Mouse (Mus musculus) induced T-regulatory cell, adult 2 months (primary cell): ENCODE measurements around the gene Glrb.

Experiments
- DNase-seq: peaks from one replicate; pipeline ENCODE4 v3.0.0-alpha.2; 2012; ENCODE audit warnings: low read depth

Gene Glrb

GRCm38 (mm10) chr3:80913111-80913778 lies at the start of gene Glrb:
Glrb (minus strand) TSS chr3:80913660.
- DNase-seq: no peak

- no peak for DNase-seq
Observed at GRCm38 (mm10) chr3:80959965-80960364, 46.5 kb upstream of the Glrb start.

GRCm38 (mm10) chr3:80958591-80958990 lies 45.1 kb upstream of the Glrb start:
- peak; percentile 24 for DNase-seq

DNA sequence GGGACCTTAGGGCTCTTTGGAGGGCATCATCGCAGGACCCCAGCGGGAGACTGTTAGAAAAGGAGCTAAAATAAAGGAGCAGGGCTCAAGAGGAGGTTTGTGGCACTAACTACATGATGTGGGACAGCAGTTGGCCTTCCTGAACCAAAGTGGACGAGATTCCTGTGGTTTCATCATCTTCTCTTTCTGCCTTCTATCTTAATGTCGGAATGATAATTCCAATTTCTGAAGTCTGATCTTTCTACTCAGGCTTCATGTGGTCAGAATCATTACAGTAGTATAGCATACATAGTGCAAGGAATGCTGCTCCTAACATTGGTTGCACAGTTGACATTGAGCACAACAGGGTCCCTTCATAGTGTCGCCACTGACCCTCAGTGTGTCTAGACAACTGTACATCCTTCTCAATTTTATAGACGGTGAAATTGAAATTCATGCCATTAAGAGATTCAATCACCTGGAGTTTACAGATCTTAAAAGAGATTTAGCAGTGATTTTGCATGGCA lies 372 bp upstream of the Glrb start:
- no peak for DNase-seq

DNA sequence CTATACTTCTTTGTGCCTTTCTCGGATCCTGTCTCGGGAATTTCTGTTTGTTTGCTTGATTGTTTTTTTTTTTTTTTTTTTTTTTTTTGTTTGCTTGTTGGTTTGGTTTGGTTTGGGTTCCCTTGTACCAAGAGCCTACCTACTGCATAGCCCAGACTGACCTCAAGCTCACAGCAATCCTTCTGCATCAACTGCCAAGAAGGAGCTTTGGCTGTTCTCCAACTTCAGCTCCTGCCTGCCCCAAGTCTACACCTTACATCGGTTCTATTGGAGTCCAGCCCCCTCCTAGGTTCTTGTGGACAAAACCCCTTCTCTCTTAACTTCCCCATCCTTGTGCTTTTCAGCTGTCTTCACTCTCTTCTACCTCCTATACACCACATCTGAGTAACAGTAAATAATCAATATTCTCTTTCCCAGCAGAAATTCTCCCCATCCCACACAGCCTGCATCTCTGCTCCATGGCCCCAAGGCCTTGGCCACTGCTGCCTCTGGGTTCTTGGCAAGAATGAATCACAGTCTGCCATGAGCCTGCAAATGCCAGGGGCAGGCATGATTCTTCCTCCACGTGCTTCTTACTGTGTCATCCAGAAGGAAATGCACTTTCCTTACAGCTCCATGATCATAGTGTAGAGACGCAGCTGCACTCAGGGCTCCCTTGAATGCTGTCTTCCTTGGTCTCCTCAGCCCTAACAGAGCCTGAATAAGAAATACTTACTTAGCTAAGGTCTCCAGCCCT lies 18.5 kb downstream of the Glrb start:
- DNase-seq: no peak

DNA sequence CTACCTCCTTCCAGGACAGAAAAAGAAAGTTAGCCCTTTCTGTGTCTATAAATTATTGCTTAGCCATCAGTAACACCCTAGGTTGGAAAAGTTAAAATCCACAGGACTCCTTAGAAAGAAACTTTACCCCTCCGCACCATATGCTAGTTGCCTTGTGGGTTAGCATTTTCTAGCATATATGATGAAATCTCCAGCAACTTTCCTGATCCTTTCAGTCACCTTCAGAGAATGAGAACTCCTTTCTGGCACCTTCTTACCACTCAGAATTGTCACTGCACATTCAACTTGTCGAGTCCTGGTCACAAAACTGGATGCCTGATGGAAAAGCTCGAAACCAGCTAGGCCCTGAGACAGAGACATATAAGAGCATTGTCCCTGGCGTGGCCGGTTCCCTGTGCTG lies 19.1 kb downstream of the Glrb start:
- DNase-seq: no peak

DNA sequence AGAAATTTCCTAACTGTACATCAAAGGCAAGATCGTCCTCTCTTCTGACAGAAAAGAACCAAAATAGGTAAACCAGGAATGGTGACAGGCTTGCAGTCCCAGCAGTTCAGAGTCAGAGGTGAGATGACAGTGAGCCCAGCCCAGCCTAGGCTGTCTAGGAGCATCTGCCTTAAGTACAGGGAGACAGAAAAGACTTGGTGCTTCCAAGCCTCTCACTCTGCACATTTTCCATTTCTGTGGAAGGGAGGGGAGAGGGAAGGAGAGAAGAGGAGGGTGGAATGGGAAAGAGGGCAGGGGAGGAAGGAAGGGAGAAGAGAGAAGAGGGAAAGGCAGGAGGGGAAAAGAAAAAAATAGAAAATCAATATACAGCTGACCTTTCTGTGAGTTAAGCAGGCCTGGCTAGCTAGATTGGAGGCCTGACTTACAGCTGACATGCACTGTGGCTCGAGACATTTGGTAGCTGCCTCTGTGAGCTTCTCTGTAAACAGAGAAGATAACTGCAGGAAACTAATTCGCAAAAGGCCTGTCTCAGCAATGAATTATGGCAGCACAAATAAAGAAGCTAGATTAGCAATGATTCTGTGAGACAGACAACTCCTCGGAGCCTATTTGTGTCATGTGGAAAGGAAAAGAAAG lies 20.3 kb downstream of the Glrb start:
- no peak for DNase-seq

DNA sequence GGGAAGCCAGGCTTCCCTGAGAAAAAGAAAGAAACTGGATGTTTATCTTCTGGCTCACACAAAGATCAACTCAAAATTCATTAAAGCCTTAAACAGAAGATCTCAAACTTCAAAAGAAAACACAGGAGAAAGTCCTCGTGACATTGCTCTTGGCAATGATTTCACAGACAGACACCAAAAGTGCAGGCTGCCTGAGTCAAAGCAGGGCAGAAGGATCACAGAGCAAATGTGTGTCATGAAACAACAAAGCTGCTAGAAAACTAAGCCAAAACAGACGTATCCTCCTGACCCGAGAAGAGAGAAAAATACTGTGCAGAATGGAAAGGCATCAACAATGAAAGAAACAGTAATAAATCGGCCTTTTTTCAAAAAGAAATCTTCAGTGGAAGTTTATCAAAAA lies 22.4 kb downstream of the Glrb start:
- DNase-seq: no peak

GRCm38 (mm10) chr3:80885174-80885573 lies 28.3 kb downstream of the Glrb start:
- no peak for DNase-seq

- no peak for DNase-seq
Observed at GRCm38 (mm10) chr3:80883601-80884000, 29.9 kb downstream of the Glrb start.

GRCm38 (mm10) chr3:80880660-80881293 lies 32.7 kb downstream of the Glrb start:
- DNase-seq: no peak

DNA sequence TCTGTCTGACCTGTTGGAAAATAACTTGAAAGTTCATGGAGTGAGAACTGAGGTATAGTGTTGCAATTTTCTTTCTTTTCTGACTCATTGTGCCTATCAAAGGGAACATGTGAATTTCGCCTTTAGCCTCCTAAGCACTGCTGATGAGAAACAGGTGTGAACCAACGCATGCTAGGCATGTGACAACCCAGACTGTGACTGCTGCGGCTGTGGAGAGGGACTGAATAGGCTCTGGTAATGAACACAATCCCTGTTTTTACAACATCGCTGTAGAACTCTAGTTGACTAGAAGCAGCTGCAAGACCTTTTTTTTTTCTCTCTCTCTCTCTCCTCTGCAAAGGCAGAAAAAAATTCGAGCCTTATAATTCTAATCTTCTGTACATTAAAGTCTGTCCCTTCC lies 34.9 kb downstream of the Glrb start:
- DNase-seq: no peak

DNA sequence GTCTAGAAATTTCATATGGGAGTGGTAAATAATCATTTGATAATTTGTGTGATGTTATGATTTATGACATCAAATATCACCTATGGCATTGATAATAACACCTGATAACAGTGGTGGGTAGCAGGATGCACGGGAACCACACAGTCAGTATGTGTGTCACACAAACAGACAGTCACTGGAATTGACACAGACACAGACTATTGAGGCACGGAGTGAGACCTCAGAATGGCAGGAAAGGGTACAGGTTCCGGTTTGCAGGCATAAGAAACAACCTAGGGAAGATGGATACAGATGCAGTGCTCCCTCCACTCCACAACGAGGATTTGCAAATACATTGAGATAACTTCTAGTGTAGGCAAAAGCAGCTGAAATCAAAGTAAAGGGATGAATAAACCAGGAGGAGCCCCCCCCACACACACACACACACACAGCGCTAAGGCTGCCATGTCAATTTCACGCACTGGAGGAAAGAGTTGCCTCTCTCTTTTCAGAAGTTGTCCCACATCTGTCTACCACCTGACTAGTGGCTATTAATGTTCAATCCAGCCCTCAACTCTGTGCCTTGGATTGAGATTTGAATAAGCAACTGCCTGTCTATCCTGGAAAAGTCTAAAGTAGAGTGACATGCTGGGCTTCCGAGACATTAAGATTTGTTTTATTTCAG lies 38.6 kb downstream of the Glrb start:
- DNase-seq: no peak

DNA sequence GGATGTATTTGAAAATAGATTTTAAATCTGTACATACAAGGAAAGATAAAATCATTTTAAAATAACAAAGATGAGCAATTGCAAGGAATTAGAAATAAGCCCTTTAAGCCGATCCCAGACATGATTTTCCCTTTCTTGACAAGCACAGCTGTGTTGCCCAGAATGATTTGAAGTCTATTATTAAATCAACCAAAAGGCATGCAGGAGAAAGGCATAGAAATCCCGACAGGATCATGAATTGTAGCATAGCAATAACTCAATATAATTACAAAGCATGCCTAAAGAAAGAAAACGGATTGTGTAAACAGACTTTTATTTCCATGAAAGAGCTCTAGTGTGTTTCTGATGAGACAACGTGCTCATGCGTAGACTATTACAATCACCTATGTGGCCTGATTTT lies 39.4 kb downstream of the Glrb start:
- no peak for DNase-seq

GRCm38 (mm10) chr3:80871472-80872171 lies 41.8 kb downstream of the Glrb start:
- DNase-seq: no peak

GRCm38 (mm10) chr3:80867328-80867727 lies 46.1 kb downstream of the Glrb start:
- no peak for DNase-seq

DNA sequence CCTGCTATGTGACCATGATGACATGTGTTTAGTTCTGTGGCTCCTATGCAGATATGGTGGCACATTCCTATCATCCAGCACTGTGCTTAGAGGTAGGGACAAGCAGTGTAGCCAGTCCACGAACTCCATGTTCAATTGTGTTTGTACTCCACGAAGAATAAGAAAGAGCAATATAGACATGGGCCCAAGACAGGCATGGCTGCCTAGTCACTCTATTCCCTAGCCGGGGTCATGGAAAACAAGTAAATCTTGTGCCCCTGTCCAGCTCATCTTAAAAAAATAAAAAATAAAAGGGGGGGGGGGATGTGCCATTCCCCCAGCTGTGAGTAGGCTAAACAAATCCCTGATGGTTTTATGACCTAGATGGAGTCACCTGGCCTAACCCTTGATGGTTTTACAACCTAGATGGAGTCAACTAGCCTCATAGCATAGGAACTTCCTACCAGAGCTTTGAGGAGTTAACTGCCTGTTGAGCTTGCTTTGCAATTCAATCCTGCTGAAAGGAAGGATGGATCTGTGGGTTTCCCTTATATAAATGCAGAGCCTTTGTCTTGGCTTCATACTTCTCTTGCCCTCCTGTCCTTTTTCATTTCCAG lies 60.5 kb downstream of the Glrb start:
- DNase-seq: no peak

GRCm38 (mm10) chr3:80850947-80851346 lies 62.5 kb downstream of the Glrb start:
- no peak for DNase-seq

DNA sequence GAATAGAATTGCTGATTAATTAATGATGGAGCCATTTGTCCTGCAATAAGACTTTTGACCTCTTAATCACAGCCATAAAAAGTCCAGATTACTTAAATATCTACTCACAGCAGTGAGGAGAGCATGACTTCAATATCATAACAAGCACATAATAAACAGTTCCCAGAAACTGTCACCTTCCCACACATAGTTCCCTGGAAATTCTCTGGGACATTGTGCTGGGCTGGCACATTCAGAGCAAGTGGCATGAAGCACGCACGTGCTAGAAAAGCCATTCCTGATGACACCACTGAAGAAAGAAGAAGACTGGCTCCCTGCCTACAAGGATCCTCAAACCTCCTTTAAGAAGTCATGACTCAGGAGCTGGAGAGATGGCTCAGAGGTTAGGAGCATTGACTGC lies 67.8 kb downstream of the Glrb start:
- no peak for DNase-seq

DNA sequence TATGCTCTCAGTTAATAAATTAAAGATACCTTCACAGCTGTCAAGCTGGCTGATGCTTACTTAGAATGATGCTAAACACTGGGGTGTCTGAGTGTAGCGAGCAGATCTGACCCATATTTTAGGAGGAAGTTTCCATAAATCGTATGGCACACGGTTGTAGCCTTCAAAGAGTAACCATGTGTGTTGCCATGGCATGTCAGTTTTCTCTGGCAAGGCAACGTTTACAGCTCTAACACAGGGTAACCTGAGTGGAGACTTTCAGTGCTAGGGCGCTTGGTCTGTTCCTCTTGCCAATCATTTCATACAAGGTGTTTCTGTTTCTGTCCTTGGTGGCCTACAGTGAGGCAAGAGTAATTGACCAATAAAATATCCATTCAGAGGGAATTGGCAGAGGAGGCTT lies 73.6 kb downstream of the Glrb start:
- no peak for DNase-seq

DNA sequence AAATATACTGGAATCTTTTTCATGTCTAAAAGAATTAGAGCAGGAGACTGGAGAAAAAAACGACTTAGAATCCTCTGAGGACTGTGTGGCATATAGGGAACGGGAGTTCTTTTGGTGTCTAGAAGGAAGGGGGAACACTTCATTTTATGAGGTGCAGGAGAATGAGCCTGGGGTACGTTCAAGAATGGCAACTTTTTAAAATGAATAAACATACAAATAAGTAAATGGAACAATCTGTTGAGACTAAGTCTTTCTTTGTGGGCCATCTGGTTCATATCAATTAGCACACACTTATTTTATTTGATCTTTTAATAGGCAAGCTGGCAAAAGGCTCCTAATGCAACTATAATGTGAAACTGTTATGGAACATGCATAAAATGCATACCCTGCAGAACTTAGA lies 75.9 kb downstream of the Glrb start:
- DNase-seq: no peak
